In the genomic region with DNA sequence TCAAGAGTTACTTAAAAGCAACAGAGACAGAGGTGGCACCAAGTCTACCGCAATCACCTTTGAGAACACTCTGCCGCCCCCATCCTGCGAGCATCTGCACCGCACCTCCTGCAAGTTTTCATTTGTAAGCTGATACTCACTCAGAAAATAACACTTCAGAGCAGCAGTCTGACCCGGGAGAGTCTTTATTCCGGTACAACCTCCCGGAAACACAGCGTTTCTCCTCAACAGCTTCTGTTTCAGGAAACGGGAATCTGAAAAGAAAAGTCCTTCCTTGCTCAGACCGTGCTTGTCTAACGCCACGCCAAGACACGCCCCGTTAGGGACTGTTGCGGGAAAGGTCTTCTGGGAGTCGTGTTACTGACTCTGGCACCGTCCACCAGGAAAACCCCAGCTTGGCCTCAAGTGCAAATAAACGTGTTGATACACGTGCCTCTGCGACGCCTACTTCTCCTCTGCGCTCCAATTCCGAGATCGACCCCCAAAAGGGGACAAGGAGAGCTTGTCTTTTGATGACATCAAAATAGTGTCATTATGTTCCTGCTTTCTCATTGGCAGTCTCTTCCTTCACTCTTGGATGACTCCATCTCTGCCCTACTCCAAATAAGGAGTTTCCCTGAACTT, we compare ENCODE assay signal across 8 mouse cellular contexts. TPM values are rescaled to one million over a fixed set of nuclear protein-coding genes. Genes with fewer than 3 reads are reported as not detected.
DNase-seq lines count a peak whose midpoint lies in the region; ATAC-seq and TF ChIP-seq lines count a peak whose summit lies in the region.

Gene Alpk1 (minus strand): TSS at position 507 of the 624 bp plus-strand sequence.

- H3K79me2 ChIP-seq in heart, adult 2 months (replicated peaks; ENCODE audit: control insufficient read depth, insufficient read depth, low read length): no peaks in the 10 kb centered on the region

- no peak for DNase-seq in frontal cortex, postnatal 25 days (ENCODE audit: low spot score in 2 of 2)
- DNase-seq in embryo, embryonic 9.5 days (ENCODE audit: extremely low spot score): peak; percentile 68
- peak; percentile 82 to 83 for DNase-seq in heart, adult 2 months
- peak; percentile 82 for DNase-seq in kidney, adult 2 months
- peak; percentile 68 for DNase-seq in liver
- peak; percentile 38 for DNase-seq in midbrain, postnatal 0 days (ENCODE audit: low spot score)

- H3K4me1 ChIP-seq in heart, adult 2 months (ENCODE audit: control insufficient read depth, insufficient read depth, low read length): no peaks in the 10 kb centered on the region
- no peaks in the 10 kb centered on the region for H3K4me1 ChIP-seq in kidney, adult 2 months (ENCODE audit: control insufficient read depth, insufficient read depth, low read length)
- H3K4me1 ChIP-seq in midbrain, postnatal 0 days (ENCODE audit: insufficient read depth, low read length): 0 out of 2 replicates have a peak, but pooled peaks cover 3% of the 10 kb centered on the region
- H3K4me1 ChIP-seq in stomach, embryonic 15.5 days: no peaks in the 10 kb centered on the region

- peak within 1 kb of the TSS; percentile 83 for H3K27ac ChIP-seq in heart, adult 2 months
- peak within 1 kb of the TSS; percentile 39; the same call in 1 of the 2 replicates for H3K27ac ChIP-seq in kidney, adult 2 months (ENCODE audit: insufficient read depth, low read depth, low read length)
- H3K27ac ChIP-seq in midbrain, postnatal 0 days (ENCODE audit: low read depth, low read length): no peak within 1 kb of the TSS
- peak within 1 kb of the TSS; percentile 74 for H3K27ac ChIP-seq in stomach, embryonic 15.5 days

- under 1% methylated on average over 24 of the region's 24 CpGs for WGBS in heart, adult 2 months
- WGBS in kidney, adult 2 months: 2% methylated on average over 24 of the region's 24 CpGs
- WGBS in midbrain, postnatal 0 days: 1% methylated on average over 24 of the region's 24 CpGs
- WGBS in stomach, embryonic 15.5 days: under 1% methylated on average over 24 of the region's 24 CpGs

- no peaks in the 10 kb centered on the region for H3K36me3 ChIP-seq in heart, adult 2 months (ENCODE audit: control insufficient read depth, insufficient read depth, low read length)
- H3K36me3 ChIP-seq in kidney, adult 2 months (ENCODE audit: control insufficient read depth, insufficient read depth, low read length): no peaks in the 10 kb centered on the region
- H3K36me3 ChIP-seq in midbrain, postnatal 0 days (ENCODE audit: insufficient read depth, low read length): no peaks in the 10 kb centered on the region
- no peaks in the 10 kb centered on the region for H3K36me3 ChIP-seq in stomach, embryonic 15.5 days

- TF ChIP-seq CTCF in heart, adult 2 months (IDR thresholded peaks at IDR 0.05): peak; percentile 80
- TF ChIP-seq CTCF in kidney, adult 2 months (conservative IDR thresholded peaks at IDR 0.05; ENCODE audit: insufficient read depth, insufficient read length, low read depth, low read length): peak; percentile 60
- TF ChIP-seq CTCF in midbrain, postnatal 0 days (IDR thresholded peaks at IDR 0.05): peak; percentile 56

- TF ChIP-seq POLR2A in heart, adult 2 months (IDR thresholded peaks at IDR 0.05; ENCODE audit: insufficient read depth, low read depth, low read length): peak; percentile 64; the same call in 1 of the 2 replicates
- no peak for TF ChIP-seq POLR2A in kidney, adult 2 months (IDR thresholded peaks at IDR 0.05; ENCODE audit: low read depth, low read length)

- TF ChIP-seq EP300 in heart, adult 2 months (IDR thresholded peaks at IDR 0.05; ENCODE audit: insufficient read depth, low read depth, low read length): peak; percentile 26; the same call in 1 of the 2 replicates

- H3K4me3 ChIP-seq in heart, adult 2 months: peak within 1 kb of the TSS; percentile 48
- H3K4me3 ChIP-seq in kidney, adult 2 months (ENCODE audit: insufficient read depth, low read depth, low read length): peak within 1 kb of the TSS; percentile 47
- peak within 1 kb of the TSS; percentile 34 for H3K4me3 ChIP-seq in midbrain, postnatal 0 days (ENCODE audit: low read depth, low read length)
- peak within 1 kb of the TSS; percentile 54 for H3K4me3 ChIP-seq in stomach, embryonic 15.5 days (replicated peaks)

- H3K27me3 ChIP-seq in heart, adult 2 months (ENCODE audit: control insufficient read depth, insufficient read depth, low read length): no peaks in the 10 kb centered on the region
- no peaks in the 10 kb centered on the region for H3K27me3 ChIP-seq in kidney, adult 2 months (replicated peaks; ENCODE audit: control insufficient read depth, insufficient read depth, low read length)
- no peaks in the 10 kb centered on the region for H3K27me3 ChIP-seq in midbrain, postnatal 0 days (ENCODE audit: insufficient read depth, low read length)
- H3K27me3 ChIP-seq in stomach, embryonic 15.5 days (replicated peaks): no peaks in the 10 kb centered on the region

- H3K4me2 ChIP-seq in midbrain, postnatal 0 days (ENCODE audit: low read depth, low read length, poor library complexity, severe bottlenecking): peak within 1 kb of the TSS; percentile 57
- peak within 1 kb of the TSS; percentile 77 for H3K4me2 ChIP-seq in stomach, embryonic 15.5 days

- intact Hi-C loops in heart, adult 2 months (cut with DNase I): loop anchor here (5.0 kb wide), 1 partner anchor 117 kb away; the partner anchor contains the start of gene Fam241a

- H3K9me3 ChIP-seq in midbrain, postnatal 0 days (ENCODE audit: low read length): no peaks in the 10 kb centered on the region
- no peaks in the 10 kb centered on the region for H3K9me3 ChIP-seq in stomach, embryonic 15.5 days

- peak within 1 kb of the TSS; percentile 49 for H3K9ac ChIP-seq in heart, adult 2 months (ENCODE audit: low read depth, low read length)
- H3K9ac ChIP-seq in midbrain, postnatal 0 days (replicated peaks; ENCODE audit: low read length, poor library complexity, severe bottlenecking): no peak within 1 kb of the TSS
- no peak within 1 kb of the TSS for H3K9ac ChIP-seq in stomach, embryonic 15.5 days

- peak; percentile 97 for ATAC-seq in frontal cortex, adult (ENCODE audit: low TSS enrichment)
- no peak for ATAC-seq in midbrain, postnatal 0 days (ENCODE audit: low FRiP score)
- peak; percentile 86 for ATAC-seq in stomach, embryonic 15.5 days (ENCODE audit: insufficient read depth, low FRiP score, low read depth)

RNA-seq across cellular contexts. Expression of gene Alpk1, which starts in this region (rescaled TPM):
- total RNA-seq in heart, adult 2 months (2021): 1 to 10 TPM; 2.4 to 3.0 TPM
- 1.4 and 2.4 TPM in 2 replicates for polyA plus RNA-seq in heart, adult 2 months (2012; rRNA removed)
- polyA plus RNA-seq in kidney, adult 2 months (2012; rRNA removed): 1.4 and 2.1 TPM in 2 replicates
- total RNA-seq in midbrain, postnatal 0 days (2014; rRNA removed): 0.60 and 0.99 TPM in 2 replicates
- 0.20 and 0.25 TPM in 2 replicates for polyA plus RNA-seq in midbrain, postnatal 0 days (2015; fragmentation: Nextera tagmentation; extraction: Ambion mirVana)
- 3.2 and 3.6 TPM in 2 replicates for polyA plus RNA-seq in stomach, embryonic 15.5 days (2015; fragmentation: Nextera tagmentation; extraction: Ambion mirVana)

Comparison
In these comparisons a context has a peak if more than half of its experiments do, and no peak if none do; other contexts are left out.
1. Peak in DNase-seq, H3K4me3 ChIP-seq and H3K4me2 ChIP-seq in midbrain, postnatal 0 days; RNA of the gene not detected or under 1 TPM.
2. DNase-seq: peak in embryo, embryonic 9.5 days (single experiment), heart, adult 2 months (2 of 2), kidney, adult 2 months (single experiment) and liver (single experiment); none in frontal cortex, postnatal 25 days (0 of 2).
3. Peak in every context shown above with its lines, with median percentiles within 50 percentile points of each other: H3K4me3 ChIP-seq and CTCF ChIP-seq.